Mouse (Mus musculus): ENCODE results near the gene Cd248.

DNA sequence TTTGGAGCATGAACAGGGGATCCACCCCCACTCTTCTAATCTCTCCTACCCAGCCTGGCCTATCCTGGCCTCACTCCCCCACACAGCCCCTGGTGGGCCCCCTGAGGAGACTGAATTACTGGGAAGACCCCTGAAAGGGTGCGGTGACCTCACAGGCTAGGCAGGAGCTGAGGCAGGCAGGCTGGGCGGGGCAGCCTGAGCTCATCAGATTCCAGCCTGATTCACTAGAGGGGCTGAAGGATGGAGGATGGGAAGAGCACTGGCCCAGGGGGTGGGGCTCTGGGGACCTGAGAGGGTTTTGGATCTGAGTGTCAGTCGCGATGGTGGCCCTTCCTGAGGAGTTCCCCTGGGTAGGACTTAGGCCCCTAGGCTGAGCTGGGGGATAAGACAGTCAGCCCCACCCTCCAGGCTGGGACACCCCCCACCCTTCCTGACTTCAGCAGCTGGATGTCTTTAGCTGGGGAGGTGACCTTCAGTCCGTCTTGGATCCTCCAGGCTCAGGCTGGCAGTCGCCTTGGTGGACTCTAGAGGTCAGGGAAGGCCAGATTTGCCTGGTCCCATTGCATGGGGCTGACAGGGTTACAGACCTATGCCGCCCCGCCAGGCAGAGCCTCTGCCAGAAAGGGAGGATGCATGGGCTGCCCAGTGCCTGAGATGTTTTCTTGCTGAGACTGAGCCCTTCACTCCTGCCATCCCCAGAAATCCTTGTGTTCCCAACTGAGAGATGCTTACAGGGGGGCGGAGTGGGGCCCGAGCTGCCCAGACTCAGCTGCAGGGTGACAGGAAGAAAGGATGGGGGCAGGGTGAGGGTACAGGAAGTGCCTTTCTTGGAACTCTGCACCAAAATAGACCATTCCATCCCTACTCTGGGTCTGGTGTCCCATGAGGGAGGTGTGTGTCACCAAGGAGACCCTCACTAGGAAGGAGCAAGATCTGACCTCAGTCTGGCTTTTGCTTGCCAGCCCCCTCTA, 8.8 kb upstream of the Cd248 start:
- no peak for TF ChIP-seq CTCF (IDR thresholded peaks at IDR 0.05; ENCODE audit: borderline replicate concordance, insufficient read depth, low read depth, low read length)
- no peak for TF ChIP-seq POLR2A (IDR thresholded peaks at IDR 0.05; ENCODE audit: borderline replicate concordance, insufficient read depth, low read length)

All from cerebellum, adult 2 months (tissue).